ENCODE assay signal across 8 mouse cellular contexts in genomic region chr11:69758971-69759721, GRCm38 (mm10). TPM values are rescaled to one million over a fixed set of nuclear protein-coding genes. Genes with fewer than 3 reads are reported as not detected.
DNase-seq lines count a peak whose midpoint lies in the region; ATAC-seq lines count a peak whose summit lies in the region.

No protein-coding gene starts in this region.

- DNase-seq in R1 (ENCODE audit: low read depth, low spot score): peak; percentile 98
- peak; percentile 94 for DNase-seq in cerebellum, adult 9-11 months
- DNase-seq in frontal cortex, postnatal 10 days (ENCODE audit: low spot score in 2 of 2): peak; percentile 81 to 82
- DNase-seq in layer of hippocampus, postnatal 14 days (ENCODE audit: low spot score in 2 of 2): peak; percentile 77 to 92
- peak; percentile 92 for DNase-seq in lung, postnatal 10 days
- DNase-seq in retina, postnatal 7 days (ENCODE audit: low read depth, low spot score): peak; percentile 50
- peak; percentile 70 for DNase-seq in urinary bladder, postnatal 25 days (ENCODE audit: low spot score)

- H3K4me3 ChIP-seq in hindbrain, embryonic 12.5 days: peak overlapping the region; percentile 52

- ATAC-seq in hindbrain, embryonic 12.5 days (ENCODE audit: low FRiP score): peak; percentile 91

- H3K9me3 ChIP-seq in hindbrain, embryonic 12.5 days (replicated peaks): no peaks in the 10 kb centered on the region

- peaks cover 40% of the 10 kb centered on the region for H3K4me1 ChIP-seq in hindbrain, embryonic 12.5 days

- H3K36me3 ChIP-seq in hindbrain, embryonic 12.5 days: no peaks in the 10 kb centered on the region

- under 1% methylated on average over 37 of the region's 37 CpGs for WGBS in hindbrain, embryonic 12.5 days

- H3K27ac ChIP-seq in hindbrain, embryonic 12.5 days: peak overlapping the region; percentile 98

- H3K4me2 ChIP-seq in hindbrain, embryonic 12.5 days (replicated peaks): peak overlapping the region; percentile 76

- peak overlapping the region; percentile 81 for H3K9ac ChIP-seq in hindbrain, embryonic 12.5 days

- H3K27me3 ChIP-seq in hindbrain, embryonic 12.5 days: no peaks in the 10 kb centered on the region

RNA-seq across cellular contexts. Expression of gene Polr2a, which starts 0.7 kb away (rescaled TPM):
- 32.2 and 39.0 TPM in 2 replicates for polyA plus RNA-seq in hindbrain, embryonic 12.5 days (2016; fragmentation: Nextera tagmentation; extraction: Ambion mirVana)
- total RNA-seq in layer of hippocampus, postnatal 14 days (2021): 10 to 100 TPM; 62.8 to 68.5 TPM

RNA-seq across cellular contexts. Expression of gene Slc35g3, which starts 2.6 kb away (rescaled TPM):
- 0.40 and 0.61 TPM in 2 replicates for polyA plus RNA-seq in hindbrain, embryonic 12.5 days (2016; fragmentation: Nextera tagmentation; extraction: Ambion mirVana)
- total RNA-seq in layer of hippocampus, postnatal 14 days (2021): under 1 TPM in 1 of 2 experiments, not detected in 1; 0.21 TPM

RNA-seq across cellular contexts. Expression of gene Zbtb4, which starts 6.6 kb away (rescaled TPM):
- 2.3 and 2.4 TPM in 2 replicates for polyA plus RNA-seq in hindbrain, embryonic 12.5 days (2016; fragmentation: Nextera tagmentation; extraction: Ambion mirVana)
- total RNA-seq in layer of hippocampus, postnatal 14 days (2021): 10 to 100 TPM; 82.0 to 83.5 TPM

RNA-seq across cellular contexts. Expression of gene Chrnb1, which starts 36.6 kb away (rescaled TPM):
- polyA plus RNA-seq in hindbrain, embryonic 12.5 days (2016; fragmentation: Nextera tagmentation; extraction: Ambion mirVana): 3.0 and 5.9 TPM in 2 replicates
- 1 to 10 TPM; 1.0 to 1.1 TPM for total RNA-seq in layer of hippocampus, postnatal 14 days (2021)

RNA-seq across cellular contexts. Expression of gene Fgf11, which starts 42.5 kb away (rescaled TPM):
- polyA plus RNA-seq in hindbrain, embryonic 12.5 days (2016; fragmentation: Nextera tagmentation; extraction: Ambion mirVana): 3.7 and 4.2 TPM in 2 replicates
- total RNA-seq in layer of hippocampus, postnatal 14 days (2021): 10 to 100 TPM; 22.8 to 23.7 TPM

Comparison
In these comparisons a context has a peak if more than half of its experiments do, and no peak if none do; other contexts are left out.
1. Peak in every context shown above with its lines: DNase-seq, ATAC-seq, H3K4me3 ChIP-seq and H3K27ac ChIP-seq.